In genomic region chr5:75479149-75479548, GRCm38 (mm10) we compare ENCODE assay signal across 23 mouse cellular contexts.
"Had no signal": no experiment of that assay in that cellular context is flagged by ENCODE, and none has a peak within 500 bp of the region (broad histone marks: within the 10 kb centered on the region; RNA-seq: fewer than 3 reads in every experiment).

No protein-coding gene starts in this region.

- H3K27ac ChIP-seq: heart, adult 2 months; heart, embryonic 13.5 days; heart, embryonic 15.5 days; hindbrain, embryonic 13.5 days; hindbrain, embryonic 15.5 days; hindbrain, postnatal 0 days; layer of hippocampus, adult 2 months; left cerebral cortex, adult 2 months; limb, embryonic 10.5 days; limb, embryonic 12.5 days had no signal

- H3K4me2 ChIP-seq: heart, embryonic 11.5 days; heart, embryonic 13.5 days; heart, embryonic 15.5 days; hindbrain, embryonic 13.5 days; hindbrain, embryonic 15.5 days; limb, embryonic 12.5 days; liver, embryonic 11.5 days had no signal

- H3K9ac ChIP-seq: heart, embryonic 13.5 days; heart, embryonic 15.5 days; hindbrain, embryonic 13.5 days; hindbrain, embryonic 15.5 days; limb, embryonic 12.5 days had no signal

- H3K4me3 ChIP-seq: heart, adult 2 months; heart, embryonic 13.5 days; heart, embryonic 15.5 days; hindbrain, embryonic 13.5 days; hindbrain, embryonic 15.5 days; layer of hippocampus, adult 2 months; left cerebral cortex, adult 2 months; limb, embryonic 10.5 days; limb, embryonic 12.5 days had no signal

- H3K4me1 ChIP-seq: heart, embryonic 13.5 days; heart, embryonic 15.5 days; hindbrain, embryonic 15.5 days had no signal

- H3K27me3 ChIP-seq: heart, embryonic 13.5 days; heart, embryonic 15.5 days; hindbrain, embryonic 13.5 days; hindbrain, embryonic 15.5 days; limb, embryonic 12.5 days had no signal

- ATAC-seq: hindbrain, postnatal 0 days had no signal

- H3K36me3 ChIP-seq: heart, embryonic 13.5 days; heart, embryonic 15.5 days; hindbrain, embryonic 13.5 days; hindbrain, embryonic 15.5 days; limb, embryonic 10.5 days; limb, embryonic 12.5 days had no signal

- DNase-seq: gastrocnemius, postnatal 14 days; gastrocnemius, postnatal 36 days; heart, adult 11 months; heart, adult 2 months; heart, postnatal 14 days; heart, postnatal 36 days; kidney, adult 18-20 months; kidney, adult 8-10 months; kidney, postnatal 10 days; kidney, postnatal 25 days; kidney, postnatal 4 days; liver had no signal

- H3K9me3 ChIP-seq: heart, embryonic 13.5 days; heart, embryonic 15.5 days; hindbrain, embryonic 13.5 days; hindbrain, embryonic 15.5 days; limb, embryonic 10.5 days; limb, embryonic 12.5 days had no signal
